Mouse (Mus musculus): ENCODE results near the gene Calr. TPM values are rescaled to one million over a fixed set of nuclear protein-coding genes. Genes with fewer than 3 reads are reported as not detected.
A peak's percentile ranks its signal among the peaks of the same experiment; 100 is the strongest.

Gene Calr
- polyA plus RNA-seq, 1 experiment, result 189 TPM

GRCm38 (mm10) chr8:84810896-84811295 is 35.8 kb downstream of the Calr start:
- peak; percentile 42 for TF ChIP-seq CTCF (IDR thresholded peaks at IDR 0.05; ENCODE audit: insufficient read depth, low read length)
- TF ChIP-seq POLR2A (IDR thresholded peaks at IDR 0.05; ENCODE audit: borderline replicate concordance, extremely low read depth, low read depth, low read length), result no peak
- peaks cover 4% of the 10 kb centered on the region for H3K4me1 ChIP-seq (ENCODE audit: control insufficient read depth, insufficient read depth, low read length)
- 1% methylated on average over 32 of the region's 32 CpGs for WGBS
- peak; percentile 96 for DNase-seq
- H3K4me3 ChIP-seq (replicated peaks; ENCODE audit: extremely low read depth, low read depth, low read length), result no peak overlapping the region

- H3K4me1 ChIP-seq (ENCODE audit: control insufficient read depth, insufficient read depth, low read length), result peaks cover 4% of the 10 kb centered on the region
- no peak for TF ChIP-seq CTCF (IDR thresholded peaks at IDR 0.05; ENCODE audit: insufficient read depth, low read length)
- no peak for TF ChIP-seq POLR2A (IDR thresholded peaks at IDR 0.05; ENCODE audit: borderline replicate concordance, extremely low read depth, low read depth, low read length)
- H3K4me3 ChIP-seq (replicated peaks; ENCODE audit: extremely low read depth, low read depth, low read length), result no peak overlapping the region
- no peak for DNase-seq
- 80% methylated on average over 5 of the region's 5 CpGs for WGBS
Observed at GRCm38 (mm10) chr8:84809941-84810280, 36.8 kb downstream of the Calr start.

GRCm38 (mm10) chr8:84809109-84809940 is 37.4 kb downstream of the Calr start:
- Histone ChIP-seq H3K4me1 (ENCODE audit: control insufficient read depth, insufficient read depth, low read length) (peaks cover 4% of the 10 kb centered on the region), H3K4me3 (replicated peaks; ENCODE audit: extremely low read depth, low read depth, low read length) (no peak overlapping the region)
- TF ChIP-seq CTCF (IDR thresholded peaks at IDR 0.05; ENCODE audit: insufficient read depth, low read length) (no peak), POLR2A (IDR thresholded peaks at IDR 0.05; ENCODE audit: borderline replicate concordance, extremely low read depth, low read depth, low read length) (no peak)
- WGBS, result 77% methylated on average over 12 of the region's 12 CpGs
- peak; percentile 4 for DNase-seq

GRCm38 (mm10) chr8:84806031-84806430 is 40.7 kb downstream of the Calr start:
- 94% methylated on average over 5 of the region's 5 CpGs for WGBS
- Histone ChIP-seq H3K4me1 (ENCODE audit: control insufficient read depth, insufficient read depth, low read length) (no peaks in the 10 kb centered on the region), H3K4me3 (replicated peaks; ENCODE audit: extremely low read depth, low read depth, low read length) (no peak overlapping the region)
- TF ChIP-seq CTCF (IDR thresholded peaks at IDR 0.05; ENCODE audit: insufficient read depth, low read length) (no peak), POLR2A (IDR thresholded peaks at IDR 0.05; ENCODE audit: borderline replicate concordance, extremely low read depth, low read depth, low read length) (no peak)
- no peak for DNase-seq

GRCm38 (mm10) chr8:84799999-84800831 is 46.5 kb downstream of the Calr start, which contains the start of gene Nfix:
Gene Nfix, minus strand, starts transcription at chr8:84800344.
- Histone ChIP-seq H3K4me1 (ENCODE audit: control insufficient read depth, insufficient read depth, low read length) (peaks cover 19% of the 10 kb centered on the region), H3K4me3 (replicated peaks; ENCODE audit: extremely low read depth, low read depth, low read length) (peak within 1 kb of the TSS; percentile 77)
- TF ChIP-seq POLR2A (IDR thresholded peaks at IDR 0.05; ENCODE audit: borderline replicate concordance, extremely low read depth, low read depth, low read length) (0 out of 2 replicates have a peak, but pooled peaks have one; percentile 42), CTCF (IDR thresholded peaks at IDR 0.05; ENCODE audit: insufficient read depth, low read length) (no peak)
- WGBS, result 15% methylated on average over 112 of the region's 125 CpGs
- DNase-seq, result peak; percentile 72

- H3K4me3 ChIP-seq (replicated peaks; ENCODE audit: extremely low read depth, low read depth, low read length), result peak overlapping the region; percentile 71
- 4% methylated on average over 94 of the region's 108 CpGs for WGBS
- peak; percentile 75 for DNase-seq
- peaks cover 23% of the 10 kb centered on the region for H3K4me1 ChIP-seq (ENCODE audit: control insufficient read depth, insufficient read depth, low read length)
- TF ChIP-seq CTCF (IDR thresholded peaks at IDR 0.05; ENCODE audit: insufficient read depth, low read length), result no peak
- TF ChIP-seq POLR2A (IDR thresholded peaks at IDR 0.05; ENCODE audit: borderline replicate concordance, extremely low read depth, low read depth, low read length), result no peak
Observed at GRCm38 (mm10) chr8:84799136-84799931, 47.4 kb downstream of the Calr start.

GRCm38 (mm10) chr8:84798446-84799135 is 48.1 kb downstream of the Calr start:
- TF ChIP-seq CTCF (IDR thresholded peaks at IDR 0.05; ENCODE audit: insufficient read depth, low read length) (no peak), POLR2A (IDR thresholded peaks at IDR 0.05; ENCODE audit: borderline replicate concordance, extremely low read depth, low read depth, low read length) (no peak)
- DNase-seq, result no peak
- Histone ChIP-seq H3K4me3 (replicated peaks; ENCODE audit: extremely low read depth, low read depth, low read length) (peak overlapping the region; percentile 71), H3K4me1 (ENCODE audit: control insufficient read depth, insufficient read depth, low read length) (peaks cover 23% of the 10 kb centered on the region)
- WGBS, result 64% methylated on average over 10 of the region's 10 CpGs

- no peak for DNase-seq
- WGBS, result 72% methylated on average over 6 of the region's 6 CpGs
- TF ChIP-seq CTCF (IDR thresholded peaks at IDR 0.05; ENCODE audit: insufficient read depth, low read length) (no peak), POLR2A (IDR thresholded peaks at IDR 0.05; ENCODE audit: borderline replicate concordance, extremely low read depth, low read depth, low read length) (no peak)
- Histone ChIP-seq H3K4me1 (ENCODE audit: control insufficient read depth, insufficient read depth, low read length) (peaks cover 23% of the 10 kb centered on the region), H3K4me3 (replicated peaks; ENCODE audit: extremely low read depth, low read depth, low read length) (peak overlapping the region; percentile 71)
Observed at GRCm38 (mm10) chr8:84797971-84798370, 48.8 kb downstream of the Calr start.

All from lung, adult 2 months (tissue).